Mouse (Mus musculus) urinary bladder, postnatal 10 days (tissue): ENCODE data around the gene Luc7l3.
"Not testable (repeated sequence)": the region's sequence is repeated elsewhere in the genome, so short reads cannot be mapped to it uniquely, and the experiment has no call there.

ENCODE experiments used
- DNase-seq: peaks from one replicate; pipeline ENCODE4 v3.0.0; 2022; ENCODE audit warnings: low spot score

Luc7l3 gene

DNA sequence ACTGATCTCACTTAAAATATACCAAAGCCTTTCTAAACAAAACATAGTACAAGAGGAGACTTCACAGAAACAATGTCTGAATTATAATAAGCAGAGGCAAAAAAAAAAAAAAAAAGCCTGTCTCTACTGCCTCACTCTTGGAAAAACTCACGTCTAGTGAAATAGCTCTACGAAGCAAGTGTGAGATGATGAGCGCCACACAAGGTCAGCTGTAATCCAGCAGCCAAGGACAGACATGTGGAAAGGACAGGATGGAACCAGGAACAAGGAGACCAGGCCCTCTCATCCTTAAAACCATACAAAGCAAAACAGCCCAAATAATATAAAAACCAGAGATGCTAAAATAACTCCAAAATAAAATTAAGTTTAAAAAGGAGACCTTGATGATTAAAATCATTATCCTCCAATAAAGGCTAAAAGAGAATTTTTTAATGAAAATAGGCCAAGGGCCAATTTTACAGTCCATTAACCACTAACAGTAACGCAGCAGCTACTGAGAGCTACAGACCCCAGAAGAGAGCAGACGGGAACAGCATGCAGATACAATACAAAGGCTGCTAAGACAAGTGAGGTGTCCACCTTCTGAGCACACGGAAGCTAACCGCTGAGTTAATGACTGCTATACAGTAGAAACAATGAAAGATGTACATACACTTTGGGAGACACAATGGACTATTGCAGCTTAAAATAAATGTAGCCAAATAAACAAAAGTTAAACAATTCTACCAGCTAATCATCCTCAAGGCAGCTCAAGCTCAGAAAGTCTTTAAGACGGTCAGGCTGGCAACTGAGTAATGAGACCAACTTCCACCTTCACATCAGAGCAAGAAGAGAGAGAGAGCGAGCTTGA, 26.6 kb downstream of the Luc7l3 start:
- DNase-seq: no peak

DNA sequence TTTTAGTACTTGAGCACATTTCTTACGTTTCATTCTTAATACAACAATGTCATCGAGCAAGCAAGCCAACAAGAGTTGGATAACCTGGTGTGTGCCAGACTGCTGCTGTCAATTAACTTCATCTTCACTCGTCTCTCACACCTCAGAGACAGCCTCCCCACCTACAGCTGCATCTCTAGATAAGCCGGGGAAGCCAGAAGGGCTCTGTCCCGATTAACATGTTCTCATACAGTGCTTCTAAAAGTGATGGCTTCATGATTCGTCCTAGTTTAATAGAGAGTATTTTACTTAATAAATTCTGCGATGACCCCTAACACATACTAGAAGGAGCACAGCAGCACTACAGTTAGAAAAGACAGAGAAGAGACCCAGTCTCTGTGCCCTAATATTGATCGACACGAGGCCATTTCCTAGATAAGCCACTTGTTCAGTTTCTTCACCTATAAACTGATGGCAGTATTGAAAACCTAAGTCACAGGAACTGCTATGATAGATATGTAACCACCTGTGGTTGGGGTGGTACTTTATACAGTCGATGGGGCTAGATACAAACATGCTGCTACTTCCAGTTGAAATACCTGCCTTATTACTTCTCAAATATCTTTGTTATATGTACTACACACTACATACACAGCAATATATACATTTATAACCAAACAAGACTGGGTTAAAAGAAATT, 31.6 kb downstream of the Luc7l3 start:
- DNase-seq: no peak

DNA sequence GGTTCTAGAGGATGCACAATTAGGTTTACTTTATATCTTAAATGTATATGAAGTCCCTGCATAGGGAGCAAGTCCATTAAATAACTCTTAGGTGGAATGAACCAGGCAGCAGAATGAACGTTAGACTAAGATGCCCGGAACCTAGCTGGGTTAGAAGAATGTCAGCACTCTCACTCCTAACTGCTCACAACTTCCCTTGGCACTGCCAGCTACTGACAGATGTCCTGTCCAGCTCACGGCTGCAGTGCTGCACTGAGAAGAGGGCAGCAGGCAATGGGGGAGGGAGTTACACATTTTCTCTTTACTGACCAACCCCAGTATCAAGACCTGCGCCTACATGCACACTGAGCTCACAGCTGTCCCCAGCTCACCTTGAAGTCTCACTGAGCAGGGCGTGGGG, 34.7 kb downstream of the Luc7l3 start:
- no peak for DNase-seq

DNA sequence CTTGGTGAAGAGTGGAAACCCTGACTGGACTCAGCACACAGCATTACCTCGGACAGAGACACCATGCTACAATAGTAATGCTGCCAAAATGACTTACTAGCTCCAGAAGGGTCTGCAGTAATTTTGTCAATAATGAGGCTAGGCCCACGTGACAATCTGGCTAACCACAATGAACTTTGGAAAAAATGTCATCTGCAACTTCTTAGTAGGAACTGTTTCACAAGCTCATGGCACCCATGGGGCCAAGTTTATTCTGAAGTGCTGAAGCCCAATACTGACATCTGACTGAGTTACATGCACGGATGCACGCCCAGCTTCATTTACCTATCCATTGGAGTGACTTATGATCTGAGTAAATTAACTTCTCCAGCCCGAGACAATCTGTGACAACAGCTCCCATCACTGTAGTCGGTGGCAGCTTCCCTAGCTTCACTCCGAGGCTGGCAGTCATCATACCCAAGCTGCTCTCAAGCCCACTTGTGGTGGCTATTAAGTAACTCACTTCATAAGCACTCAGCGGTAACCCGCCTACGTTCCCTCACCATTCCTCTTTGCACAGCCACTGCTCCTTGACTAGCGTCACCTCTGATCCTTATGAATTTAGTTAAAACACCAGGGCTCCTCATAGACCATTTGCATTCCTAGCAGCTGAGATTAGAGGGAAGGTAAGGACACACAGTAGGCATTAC, 35.8 kb downstream of the Luc7l3 start:
- no peak for DNase-seq

DNA sequence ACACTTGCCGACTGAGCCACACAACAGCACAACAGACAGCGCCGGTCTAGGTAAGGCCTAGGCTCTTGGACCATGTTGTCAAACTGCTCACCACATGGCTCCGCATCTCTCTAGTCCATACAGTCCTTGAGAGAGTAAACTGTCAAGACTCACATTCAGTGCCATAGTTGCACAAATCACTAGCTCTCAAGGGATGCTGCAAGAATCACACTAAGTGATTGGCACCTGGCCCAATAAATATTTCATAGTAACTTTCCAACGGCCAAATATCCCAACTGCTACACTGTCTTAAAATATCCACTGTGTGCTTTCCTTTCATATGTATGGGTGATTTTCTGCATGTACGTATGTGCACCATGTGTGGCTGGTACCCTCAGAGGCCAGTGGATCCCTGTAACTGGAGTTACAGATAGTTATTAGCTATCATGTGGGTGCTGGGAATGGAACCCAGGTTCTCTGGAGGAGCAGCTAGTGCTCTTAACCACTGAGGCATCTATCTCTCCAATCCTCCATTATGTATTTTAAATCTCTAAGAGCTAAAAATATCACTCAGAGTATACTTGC, 38.2 kb downstream of the Luc7l3 start:
- DNase-seq: no peak

DNA sequence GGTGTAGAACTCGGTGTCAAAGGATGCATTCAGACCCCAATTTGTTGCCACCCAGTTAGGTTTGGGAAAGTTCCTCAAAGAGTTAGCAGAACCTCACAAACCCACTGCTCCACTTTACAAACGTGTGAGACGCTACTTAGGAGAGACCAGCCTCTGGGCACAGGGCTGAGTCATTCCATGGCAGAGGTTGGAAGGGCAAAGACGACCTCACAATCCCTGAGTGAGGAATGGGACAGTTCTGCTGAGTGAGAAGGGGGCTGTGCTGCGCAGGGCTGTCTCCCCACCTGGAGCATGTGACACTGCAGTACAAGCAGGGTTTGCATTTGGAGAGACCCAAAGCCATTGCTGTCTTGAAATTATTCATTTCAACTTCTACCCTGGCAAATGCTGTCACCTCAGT, 39.5 kb downstream of the Luc7l3 start:
- no peak for DNase-seq

DNA sequence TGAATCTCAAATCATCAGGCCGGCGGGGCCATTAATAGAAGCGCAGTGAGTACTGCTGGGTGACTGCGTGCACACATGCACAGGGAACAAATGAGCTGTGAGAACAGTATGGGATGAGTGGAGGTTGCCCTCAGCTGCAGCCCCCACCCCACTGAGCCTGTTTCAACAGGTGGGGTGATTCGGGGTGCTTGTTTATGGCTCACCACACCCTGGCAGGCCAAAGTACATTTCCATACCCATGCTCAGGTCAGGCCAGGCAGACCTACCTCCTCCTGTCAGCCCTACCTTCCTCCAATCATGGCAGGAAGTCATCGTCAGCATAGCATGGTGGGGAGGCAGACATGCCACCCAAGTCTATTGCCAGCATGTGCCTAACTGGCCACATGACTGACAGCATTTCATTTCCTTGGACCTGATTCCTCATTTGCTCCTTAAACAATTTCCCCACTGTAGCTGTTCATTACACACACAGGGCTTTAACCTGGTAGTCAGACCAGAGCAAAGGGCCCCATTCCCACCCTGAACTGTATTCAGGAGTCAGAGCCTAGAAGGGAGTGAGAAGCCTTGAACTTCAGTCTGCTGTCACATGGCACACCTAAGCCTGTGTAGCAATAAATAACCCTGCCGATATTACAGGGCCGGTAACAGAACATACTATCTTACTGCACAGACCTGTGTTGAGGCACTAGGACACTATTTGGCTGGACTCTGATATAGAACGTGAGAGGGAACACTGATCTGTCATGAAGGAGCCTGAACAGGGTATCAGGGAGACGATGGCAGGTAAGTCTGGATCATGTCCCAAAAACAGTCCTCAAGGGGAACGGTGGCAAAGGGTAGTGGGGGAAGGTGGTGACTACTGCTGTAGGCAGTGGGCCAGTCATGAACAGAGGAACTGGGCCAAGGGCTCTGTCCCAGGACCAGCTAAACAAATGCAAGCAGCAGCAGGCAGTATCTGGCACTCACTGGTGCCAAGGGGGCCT, 40.3 kb downstream of the Luc7l3 start, which contains the start of gene Gm21885:
Gene Gm21885 (plus strand): TSS at position 675 of the 983 bp plus-strand sequence.
- DNase-seq: no peak

DNA sequence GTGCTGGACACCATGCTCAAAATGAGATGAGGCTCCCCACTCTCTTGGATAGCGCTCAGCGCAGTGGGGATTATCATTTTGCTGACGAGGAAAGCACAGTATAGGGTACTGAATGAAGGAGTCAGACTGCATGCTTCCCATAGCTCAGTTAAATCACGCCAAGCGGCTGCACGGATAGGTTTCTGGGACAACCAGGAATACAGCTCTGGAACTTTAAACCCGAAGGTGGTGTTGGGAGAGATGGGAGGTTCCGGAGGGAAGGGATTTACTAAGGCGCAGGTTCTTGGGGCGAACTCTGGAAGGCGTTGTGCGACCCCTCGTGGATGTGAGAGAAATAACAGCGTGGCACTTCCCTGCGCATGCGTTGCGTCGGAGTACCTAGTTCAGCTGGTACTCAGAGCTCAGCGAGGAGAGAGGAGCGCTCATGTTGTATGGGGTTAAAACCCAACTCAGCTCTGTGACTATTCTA, 44.9 kb downstream of the Luc7l3 start:
- DNase-seq: peak; percentile 53

DNA sequence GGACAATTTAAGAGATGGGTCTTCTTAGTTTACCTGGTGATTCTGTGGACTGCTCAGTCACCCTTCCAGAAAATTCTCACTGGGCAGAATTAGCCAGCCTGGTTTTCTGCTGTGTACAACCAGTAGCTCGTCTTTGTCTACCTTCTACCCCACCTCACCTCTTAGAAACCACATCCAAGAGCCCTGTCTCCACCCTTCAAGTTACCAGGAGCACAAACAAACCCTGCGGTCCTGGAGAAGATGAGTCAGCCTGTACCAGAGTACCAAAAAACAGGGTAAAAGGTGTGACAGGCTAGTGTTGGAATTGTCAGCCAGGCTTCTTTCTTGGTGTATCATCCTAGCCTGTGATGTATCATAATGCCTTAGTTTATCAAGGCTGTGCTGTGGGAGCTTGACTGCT, 46.1 kb downstream of the Luc7l3 start:
- no peak for DNase-seq

DNA sequence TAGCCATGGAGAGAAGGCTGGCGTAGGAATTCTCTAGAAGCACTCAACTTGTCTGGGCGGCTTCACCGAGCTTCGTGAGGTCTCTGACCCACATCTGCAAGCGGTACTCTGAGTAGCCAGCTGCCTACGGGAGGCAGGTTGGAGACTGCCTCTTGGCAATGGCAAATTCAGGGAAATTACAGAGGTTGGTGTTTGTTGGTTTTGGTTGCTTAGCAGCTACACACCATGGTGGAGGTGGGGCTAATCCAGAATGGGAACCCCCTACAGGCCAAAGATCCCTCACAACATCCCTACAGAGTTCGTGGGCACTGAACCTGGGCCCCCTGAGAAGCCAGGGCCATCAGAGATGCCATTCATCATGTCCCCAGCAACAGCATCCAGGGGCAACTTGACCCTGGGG, 46.6 kb downstream of the Luc7l3 start:
- DNase-seq: no peak

DNA sequence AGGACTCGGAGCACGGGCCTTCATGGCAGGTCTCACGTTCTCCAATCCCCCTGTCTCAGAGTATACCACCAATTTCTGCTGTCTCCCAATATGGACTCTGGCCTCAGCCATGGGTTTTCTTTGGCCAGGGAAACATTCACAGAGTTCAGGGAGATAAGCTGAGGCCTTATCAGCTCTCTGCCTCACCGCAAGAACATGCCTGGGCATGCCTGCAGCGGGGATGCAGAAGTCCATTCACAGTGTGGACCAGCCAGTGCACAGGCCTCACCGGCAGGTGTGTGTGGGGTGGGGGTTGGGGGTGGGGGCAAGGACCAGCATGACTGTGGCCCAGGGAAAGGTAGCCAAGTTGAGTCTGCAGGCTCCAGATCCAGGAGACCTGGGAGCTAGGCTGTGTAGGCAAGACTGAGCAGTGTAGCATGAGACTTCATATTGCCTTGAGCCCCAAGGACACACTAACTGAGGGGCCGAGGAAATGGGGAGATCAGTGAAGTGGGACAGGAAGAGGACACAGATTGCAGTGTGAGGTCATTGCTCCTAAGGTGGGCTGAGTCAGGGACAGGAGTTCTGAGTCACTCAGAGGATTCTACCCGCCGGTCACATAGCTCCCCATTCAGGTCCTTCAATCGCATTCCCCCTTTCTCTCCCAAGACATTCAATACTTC, 47.5 kb downstream of the Luc7l3 start:
- DNase-seq: no peak

DNA sequence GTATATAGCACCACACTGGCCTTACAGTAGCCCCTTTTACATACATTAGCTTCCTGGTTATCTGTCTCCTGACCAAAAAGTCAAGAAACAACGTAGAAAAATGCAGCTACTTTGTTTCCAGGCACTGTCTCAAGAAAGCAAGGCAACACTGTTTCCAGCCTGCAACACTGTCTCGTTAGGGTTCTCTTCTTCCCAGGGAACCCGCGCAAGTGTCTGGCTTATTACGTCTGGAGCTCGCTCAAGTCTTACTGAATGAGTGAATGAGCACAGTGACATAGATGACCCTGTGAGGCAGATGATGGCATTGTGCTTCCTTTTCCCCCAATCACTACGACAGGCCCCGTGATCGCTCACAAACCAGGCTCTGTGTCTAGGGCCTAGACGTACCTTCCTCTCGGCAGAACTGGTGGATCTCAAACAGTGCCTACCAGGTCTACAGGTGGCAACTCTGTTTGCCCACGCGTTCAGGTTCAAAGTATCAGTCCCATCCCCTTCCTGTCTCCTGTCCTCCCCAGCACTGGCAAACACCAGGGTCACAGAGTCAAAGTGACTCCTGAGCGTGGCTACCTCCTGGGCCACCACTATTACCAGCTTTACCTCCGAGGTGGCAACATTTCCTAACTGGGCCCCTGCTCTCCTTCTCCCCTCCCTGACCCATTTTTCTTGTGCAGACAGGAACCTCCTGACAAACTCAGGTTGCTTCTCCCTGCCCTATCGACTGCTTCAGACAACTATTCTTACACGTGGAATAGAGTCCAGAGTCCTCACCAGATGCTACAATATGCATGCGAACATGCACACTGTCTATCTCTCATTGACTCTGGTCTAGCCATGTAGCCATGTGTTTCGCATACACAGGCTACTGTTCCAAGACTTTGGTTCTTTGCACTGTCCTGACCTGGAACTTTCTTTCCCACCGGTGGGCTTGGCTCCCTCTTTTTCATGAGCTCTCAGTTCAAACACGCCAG, 48.5 kb downstream of the Luc7l3 start:
- no peak for DNase-seq

DNA sequence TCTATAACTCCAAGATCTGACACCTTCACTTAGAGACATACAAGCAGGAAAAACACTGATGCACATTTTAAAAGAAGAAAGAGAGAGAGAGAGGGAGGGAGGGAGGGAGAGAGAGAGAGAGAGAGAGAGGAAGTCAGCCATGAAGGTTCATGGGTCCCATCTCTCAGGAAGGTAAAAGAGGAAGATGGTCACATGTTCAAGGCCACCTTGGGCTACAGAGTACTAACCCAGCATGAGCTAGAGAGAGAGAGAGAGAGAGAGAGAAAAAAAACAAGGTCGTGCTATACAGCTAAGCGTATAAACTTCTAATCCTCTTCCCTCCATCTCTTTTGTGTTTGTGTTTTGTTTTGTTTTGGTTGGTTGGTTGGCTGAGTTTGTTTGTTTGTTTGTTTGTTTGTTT, 50.8 kb downstream of the Luc7l3 start:
- DNase-seq: no peak

DNA sequence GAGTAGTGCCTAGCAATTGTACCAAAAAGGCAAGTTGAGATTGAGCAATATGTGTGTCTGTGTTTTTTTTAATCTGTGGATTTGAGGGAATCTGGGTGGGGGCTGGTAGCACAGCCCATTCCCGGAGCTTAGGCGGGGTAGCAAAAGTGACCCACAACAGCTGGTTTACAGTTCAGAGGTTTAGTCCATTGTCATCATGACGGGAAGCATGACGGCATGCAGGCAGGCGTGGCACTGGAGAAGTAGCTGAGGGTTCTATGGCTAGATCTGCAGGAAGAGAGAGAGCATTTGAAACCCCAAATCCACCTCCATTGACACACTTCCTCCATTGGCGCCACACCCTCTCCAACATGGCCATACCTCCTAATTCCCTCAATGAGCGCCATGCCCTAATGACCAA, 51.9 kb downstream of the Luc7l3 start:
- DNase-seq: no peak

DNA sequence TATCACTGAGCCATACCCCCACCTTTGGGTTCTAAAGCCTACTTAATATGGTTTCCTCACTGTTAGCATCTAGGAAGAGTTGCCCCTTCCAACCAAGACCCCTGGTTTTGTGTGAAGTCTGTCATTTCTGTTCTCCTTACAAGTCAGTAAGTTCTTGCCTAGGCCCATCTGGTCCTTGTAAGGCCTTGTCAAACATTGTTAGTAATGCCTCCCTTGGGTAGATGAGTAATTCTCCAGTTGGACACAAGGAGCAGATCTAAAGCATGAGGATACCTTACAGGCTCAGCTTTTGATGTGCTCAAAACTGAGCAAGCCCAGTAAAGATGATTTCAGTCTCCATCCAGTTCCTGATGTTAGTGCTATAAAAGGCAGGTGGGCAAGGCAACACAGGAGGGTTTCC, 53.0 kb downstream of the Luc7l3 start:
- no peak for DNase-seq

DNA sequence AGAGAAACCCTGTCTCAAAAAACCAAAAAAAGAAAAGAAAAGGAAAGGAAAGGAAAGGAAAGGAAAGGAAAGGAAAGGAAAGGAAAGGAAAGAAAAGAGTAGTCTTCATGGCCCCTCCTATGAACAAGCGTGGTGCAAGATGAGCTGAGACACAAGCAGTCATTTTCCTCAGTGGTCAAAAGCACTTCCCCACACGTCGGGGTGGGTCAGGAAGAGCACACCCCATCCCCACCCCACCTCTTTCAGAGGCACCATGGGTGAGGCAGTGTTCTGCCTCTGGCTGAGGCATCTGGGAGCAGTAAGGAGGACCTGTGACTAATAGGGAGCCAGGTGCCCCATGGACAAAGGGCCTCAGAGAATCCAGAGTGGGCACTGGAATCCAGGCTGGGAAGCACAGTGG, 55.6 kb downstream of the Luc7l3 start:
- not testable (repeated sequence) for DNase-seq

DNA sequence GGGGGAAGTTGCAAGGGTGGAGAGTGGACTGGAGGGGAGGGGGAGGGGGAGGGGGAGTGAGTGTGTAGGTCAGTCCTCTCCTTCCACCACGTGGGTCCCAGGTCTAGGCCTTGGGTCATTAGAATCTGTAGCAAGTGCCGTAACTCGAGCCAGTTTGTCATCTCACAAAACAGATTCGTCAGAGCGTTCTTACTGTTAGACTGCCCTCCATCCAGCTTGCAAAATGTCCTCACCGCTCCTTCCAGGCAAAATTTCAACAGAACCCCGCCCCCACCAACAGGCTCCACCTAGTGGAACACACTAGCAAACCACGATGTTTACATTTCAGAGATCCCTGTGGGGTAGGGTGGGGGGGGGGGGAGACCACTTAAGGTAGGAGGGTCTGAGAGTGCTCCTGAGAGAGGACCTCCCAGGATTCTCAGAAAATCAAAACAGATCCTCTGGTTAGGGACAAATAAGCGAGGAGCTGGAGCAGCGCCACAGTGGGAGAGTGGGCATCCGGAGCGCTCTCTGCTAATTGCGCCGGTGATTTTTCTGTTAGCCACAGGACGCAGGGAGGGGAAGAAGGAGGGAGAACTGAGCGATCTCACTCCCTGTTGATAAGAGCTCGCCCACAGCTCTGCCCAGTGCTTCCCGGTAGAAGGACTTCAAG, 56.5 kb downstream of the Luc7l3 start:
- DNase-seq: no peak

DNA sequence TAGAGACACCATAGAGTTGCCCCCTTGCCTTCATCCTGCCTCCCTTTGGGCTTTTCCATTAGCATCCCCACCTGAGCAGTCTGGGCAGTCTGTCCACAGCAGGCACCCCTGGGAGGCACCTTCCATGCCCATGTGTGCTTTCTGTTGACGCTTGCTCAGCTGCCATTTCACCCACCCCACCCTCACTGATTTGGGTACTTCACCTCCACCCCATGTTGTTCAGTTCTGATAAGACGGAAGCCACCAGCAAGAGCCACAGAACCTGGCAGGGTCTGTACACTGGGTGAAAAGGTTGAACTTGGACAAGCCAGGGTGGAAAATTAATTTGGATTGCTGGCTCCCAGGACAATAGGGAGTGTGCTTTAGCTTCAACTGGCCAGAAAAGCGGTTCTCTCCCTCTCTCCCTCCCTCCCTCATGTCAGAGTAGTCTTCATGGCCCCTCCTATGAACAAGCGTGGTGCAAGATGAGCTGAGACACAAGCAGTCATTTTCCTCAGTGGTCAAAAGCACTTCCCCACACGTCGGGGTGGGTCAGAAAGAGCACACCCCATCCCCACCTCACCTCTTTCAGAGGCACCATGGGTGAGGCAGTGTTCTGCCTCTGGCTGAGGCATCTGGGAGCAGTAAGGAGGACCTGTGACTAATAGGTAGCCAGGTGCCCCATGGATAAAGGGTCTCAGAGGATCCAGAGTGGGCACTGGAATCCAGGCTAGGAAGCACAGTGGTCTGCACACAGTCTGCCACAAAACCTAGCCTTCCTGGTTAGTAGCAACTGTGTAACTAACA, 60.0 kb downstream of the Luc7l3 start:
- DNase-seq: no peak
